Mouse (Mus musculus) brain, adult 2 months (tissue): ENCODE results near the gene 4933428M09Rik.
"Not testable (repeated sequence)": the region's sequence is repeated elsewhere in the genome, so short reads cannot be mapped to it uniquely, and the experiment has no call there.

Source experiments
- DNase-seq: peaks from one replicate; pipeline ENCODE4 v3.0.0; 2011; ENCODE audit warnings: low read depth, low spot score

Gene 4933428M09Rik

GRCm38 (mm10) chrX:139178928-139179327 is at the start of gene 4933428M09Rik:
4933428M09Rik (plus strand) TSS chrX:139179228.
- DNase-seq, result no peak

- DNase-seq, result peak; percentile 4
Observed at GRCm38 (mm10) chrX:139134031-139134430, 45.0 kb upstream of the 4933428M09Rik start.

GRCm38 (mm10) chrX:139191506-139191905 is 12.5 kb downstream of the 4933428M09Rik start:
- DNase-seq, result not testable (repeated sequence)

- no peak for DNase-seq
Observed at GRCm38 (mm10) chrX:139194572-139195279, 15.7 kb downstream of the 4933428M09Rik start.

DNA sequence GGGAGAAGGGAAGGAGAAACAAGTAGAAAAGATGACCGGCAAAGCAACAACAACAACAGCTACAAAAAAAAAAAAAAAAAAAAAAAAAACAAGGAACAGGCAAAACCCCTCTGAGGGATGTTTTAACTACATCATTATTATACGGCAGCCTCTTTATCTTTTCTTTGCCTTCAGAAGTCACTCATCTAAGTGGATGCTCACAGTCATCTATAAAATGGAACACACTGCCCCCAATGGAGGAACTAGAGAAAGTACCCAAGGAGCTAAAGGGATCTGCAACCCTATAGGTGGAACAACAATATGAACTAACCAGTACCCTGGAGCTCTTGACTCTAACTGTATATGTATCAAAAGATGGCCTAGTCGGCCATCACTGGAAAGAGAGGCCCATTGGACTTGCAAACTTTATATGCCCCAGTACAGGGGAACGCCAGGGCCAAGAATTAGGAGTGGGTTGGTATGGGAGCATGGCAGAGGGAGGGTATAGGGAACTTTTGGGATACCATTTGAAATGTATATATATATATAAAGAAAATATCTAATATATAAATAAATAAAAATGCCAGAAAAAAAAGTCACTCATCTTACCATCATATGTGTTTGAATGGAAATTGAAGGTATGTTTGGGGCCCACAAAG is 30.3 kb downstream of the 4933428M09Rik start:
- not testable (repeated sequence) for DNase-seq

DNA sequence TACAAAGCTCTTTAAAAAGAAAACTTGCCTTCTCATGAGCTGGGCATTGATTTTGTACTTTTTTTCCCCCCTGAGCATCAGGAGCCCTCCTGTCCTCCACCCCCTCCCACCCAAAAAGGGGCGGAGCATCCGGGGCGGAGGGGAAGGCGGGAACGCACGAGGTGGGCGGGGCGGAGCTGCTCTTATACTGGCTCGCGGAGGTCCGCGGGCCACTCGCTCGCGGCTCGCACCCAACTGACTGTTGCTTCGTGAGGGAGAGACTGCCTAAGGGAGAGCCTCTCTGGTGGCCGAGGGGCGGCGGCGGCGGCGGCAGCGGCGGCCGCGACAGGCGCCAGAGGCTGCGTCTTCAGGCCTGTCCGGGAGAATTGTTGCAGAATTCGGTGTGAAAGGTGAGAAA is 30.8 kb downstream of the 4933428M09Rik start, which contains the start of gene Mum1l1:
TSS of gene Mum1l1 (plus strand) at position 214 of the 397 bp plus-strand sequence.
- DNase-seq, result peak; percentile 41

- no peak for DNase-seq
Observed at GRCm38 (mm10) chrX:139214765-139215164, 35.7 kb downstream of the 4933428M09Rik start.

DNA sequence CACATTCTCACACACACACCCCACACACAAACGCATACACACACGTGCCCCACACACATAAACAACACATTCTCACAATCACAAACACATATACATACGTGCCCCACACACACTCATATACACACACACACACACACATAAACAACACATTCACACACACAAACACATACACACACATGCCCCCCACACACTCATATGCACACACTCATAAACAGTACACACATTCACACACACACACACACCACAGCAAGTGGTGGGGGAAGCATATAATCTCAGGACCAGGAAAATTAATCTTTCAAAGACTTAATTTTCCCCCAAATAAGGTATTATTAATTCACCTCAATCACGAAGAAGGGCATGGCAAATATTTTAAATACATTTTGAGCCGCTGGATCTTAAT is 37.4 kb downstream of the 4933428M09Rik start:
- no peak for DNase-seq

DNA sequence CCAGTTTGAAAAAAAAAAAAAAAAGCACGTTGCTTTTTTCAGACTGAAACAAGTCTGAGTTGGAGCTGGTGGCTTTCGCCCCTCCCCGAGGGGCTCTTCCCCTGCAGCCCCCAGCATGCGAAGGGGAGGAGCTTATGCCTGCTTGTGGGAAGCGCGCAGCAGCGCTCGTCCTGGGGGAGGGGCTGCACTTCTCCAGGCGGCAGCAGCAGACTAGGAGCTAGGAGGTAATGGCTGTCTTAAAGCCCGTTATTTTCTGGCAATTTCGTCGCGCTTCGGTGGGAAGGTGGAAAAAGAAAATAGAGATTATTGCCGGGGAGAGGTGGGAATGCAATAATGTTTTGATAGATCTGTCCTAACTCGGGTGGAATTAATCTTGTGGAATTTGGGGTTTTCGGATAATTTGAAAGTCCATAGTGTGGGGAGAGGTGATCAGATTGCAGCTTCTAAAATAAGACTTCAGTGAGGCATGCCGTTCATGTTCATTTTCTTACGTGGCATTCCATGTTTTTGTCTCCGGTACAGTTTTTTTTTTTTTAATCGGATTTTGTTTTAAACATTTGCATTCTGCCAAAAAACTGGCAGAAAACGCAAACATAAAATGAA is 38.1 kb downstream of the 4933428M09Rik start:
- DNase-seq, result peak; percentile 79

DNA sequence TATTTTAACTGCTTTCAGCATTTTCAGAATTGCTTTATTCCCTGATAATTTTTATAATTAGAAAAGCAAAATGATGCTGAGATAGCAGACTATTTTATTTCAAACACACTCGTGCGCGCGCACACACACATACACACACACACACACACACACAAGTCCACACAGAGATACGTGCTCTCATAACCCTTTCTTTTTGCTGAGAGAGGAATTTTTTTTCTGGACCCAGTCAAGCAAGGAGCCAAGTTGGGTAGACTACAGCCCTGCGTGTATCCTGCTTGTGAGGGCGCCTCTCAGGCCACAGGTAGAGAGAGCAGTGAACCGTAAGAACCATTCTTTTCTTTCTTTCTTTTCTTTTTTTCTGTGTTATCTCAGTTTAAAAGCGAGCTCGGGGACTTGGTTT is 38.7 kb downstream of the 4933428M09Rik start:
- no peak for DNase-seq

DNA sequence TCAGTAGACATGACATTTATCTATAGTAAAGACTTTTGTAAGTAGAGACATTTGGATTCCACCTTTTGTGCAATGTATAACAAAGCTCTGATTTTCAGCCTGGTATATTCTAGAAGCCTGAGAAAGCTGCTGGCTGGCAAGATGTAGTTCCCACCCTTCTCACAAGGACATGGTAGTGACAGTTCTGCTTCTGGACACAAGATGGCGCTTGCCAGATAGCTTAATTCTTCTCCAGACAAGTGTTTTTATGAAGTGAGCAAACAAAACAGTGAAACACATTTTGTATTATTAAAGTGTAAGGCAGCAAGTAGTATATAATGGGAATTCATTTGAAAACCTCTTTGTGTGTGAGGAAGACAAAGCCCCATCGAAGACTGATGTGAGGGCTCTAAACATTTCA is 40.0 kb downstream of the 4933428M09Rik start:
- DNase-seq, result peak; percentile 79

DNA sequence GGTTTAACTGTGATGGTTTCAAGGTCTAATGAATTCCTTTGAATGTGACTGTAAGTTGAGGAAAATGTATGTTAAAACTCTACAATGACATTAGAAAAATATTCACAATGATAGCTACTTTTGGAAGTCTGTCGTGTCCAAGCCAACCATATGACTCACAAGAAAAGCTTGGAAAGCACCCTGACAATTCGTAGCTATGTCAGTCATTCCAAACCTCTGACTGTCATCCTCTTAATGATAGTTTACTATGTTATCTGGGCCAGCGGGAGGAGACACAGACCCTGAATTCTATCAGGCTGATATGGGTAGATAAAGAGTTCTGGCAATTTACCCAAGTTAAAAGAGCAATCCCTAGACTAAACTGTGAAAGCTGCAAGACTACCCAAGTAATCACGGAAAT is 41.8 kb downstream of the 4933428M09Rik start:
- no peak for DNase-seq

GRCm38 (mm10) chrX:139221893-139222292 is 42.9 kb downstream of the 4933428M09Rik start:
- DNase-seq, result no peak
